Comparison of ENCODE assay signal across 24 mouse cellular contexts in the genomic region with DNA sequence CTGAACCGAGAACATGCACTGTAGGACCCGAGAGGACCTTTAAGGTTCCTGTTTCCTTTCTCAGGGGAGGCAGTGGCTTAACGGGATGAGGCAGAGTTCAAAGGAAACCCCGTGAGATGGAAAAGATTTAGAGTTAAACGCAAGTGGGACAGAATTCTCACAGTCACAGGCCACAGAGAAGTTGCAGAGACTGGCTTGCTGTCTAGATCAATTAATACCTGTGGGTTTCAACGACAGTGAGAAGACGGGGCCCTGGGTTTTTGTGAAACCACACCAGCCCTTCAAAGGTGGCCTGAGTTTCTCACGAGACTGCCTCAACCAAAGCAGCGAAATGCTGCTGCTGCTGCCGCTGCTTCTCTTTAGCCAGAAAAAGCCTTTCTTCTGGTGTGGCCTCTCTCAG. TPM values are rescaled to one million over a fixed set of nuclear protein-coding genes. Genes with fewer than 3 reads are reported as not detected.
DNase-seq lines count a peak whose midpoint lies in the region; ATAC-seq and TF ChIP-seq lines count a peak whose summit lies in the region.
"Had no signal": no experiment of that assay in that cellular context is flagged by ENCODE, and none has a peak within 500 bp of the region (broad histone marks: within the 10 kb centered on the region; RNA-seq: fewer than 3 reads in every experiment).

No protein-coding gene starts in this region.

- DNase-seq in heart, postnatal 25 days (ENCODE audit: low spot score), result no peak
- peak; percentile 80 for DNase-seq in CD4-positive helper T cell, adult 2 months (ENCODE audit: low read depth, low spot score)
- no peak for DNase-seq in adrenal gland, postnatal 10 days
- DNase-seq in right cerebral cortex, adult 2 months (ENCODE audit: low spot score in 2 of 2), result no peak
- DNase-seq in cerebellum, adult 9-10 months, result no peak
- DNase-seq: adrenal gland, postnatal 14 days; kidney, adult 8-10 months; lung, postnatal 4 days; midbrain, embryonic 14.5 days; spleen, adult 18-20 months had no signal

- no peak overlapping the region for H3K4me3 ChIP-seq in heart, embryonic 15.5 days
- no peak overlapping the region for H3K4me3 ChIP-seq in ES-Bruce4 (ENCODE audit: low read depth, low read length)
- no peak overlapping the region for H3K4me3 ChIP-seq in liver, embryonic 12.5 days
- H3K4me3 ChIP-seq: embryonic facial prominence, embryonic 13.5 days; forebrain, embryonic 13.5 days; hindbrain, embryonic 13.5 days had no signal

- peaks cover 20% of the 10 kb centered on the region for H3K4me1 ChIP-seq in heart, embryonic 15.5 days (replicated peaks)
- H3K4me1 ChIP-seq in ES-Bruce4 (ENCODE audit: control insufficient read depth, insufficient read depth, low read length), result peaks cover 4% of the 10 kb centered on the region
- peaks cover 94% of the 10 kb centered on the region for H3K4me1 ChIP-seq in liver, embryonic 12.5 days
- H3K4me1 ChIP-seq: forebrain, embryonic 13.5 days had no signal

- intact Hi-C loops in heart, postnatal 25 days (cut with DNase I), result no loop called here

- WGBS in heart, embryonic 15.5 days, result 56% methylated on average over 10 of the region's 10 CpGs
- 38% methylated on average over 10 of the region's 10 CpGs for WGBS in liver, embryonic 12.5 days (ENCODE audit: insufficient replicate concordance)

- no peaks in the 10 kb centered on the region for H3K27me3 ChIP-seq in heart, embryonic 15.5 days
- H3K27me3 ChIP-seq in ES-Bruce4 (ENCODE audit: control insufficient read depth, insufficient read depth, low read length, poor library complexity, severe bottlenecking), result no peaks in the 10 kb centered on the region
- H3K27me3 ChIP-seq in liver, embryonic 12.5 days (replicated peaks), result no peaks in the 10 kb centered on the region
- H3K27me3 ChIP-seq: embryonic facial prominence, embryonic 13.5 days; forebrain, embryonic 13.5 days; hindbrain, embryonic 13.5 days had no signal

- no peaks in the 10 kb centered on the region for H3K9me3 ChIP-seq in heart, embryonic 15.5 days (replicated peaks)
- H3K9me3 ChIP-seq in ES-Bruce4 (replicated peaks; ENCODE audit: control insufficient read depth, insufficient read depth, low read length, poor library complexity, severe bottlenecking), result no peaks in the 10 kb centered on the region
- H3K9me3 ChIP-seq in liver, embryonic 12.5 days (replicated peaks), result no peaks in the 10 kb centered on the region
- H3K9me3 ChIP-seq: embryonic facial prominence, embryonic 13.5 days; forebrain, embryonic 13.5 days; hindbrain, embryonic 13.5 days had no signal

- no peaks in the 10 kb centered on the region for H3K36me3 ChIP-seq in heart, embryonic 15.5 days
- H3K36me3 ChIP-seq in ES-Bruce4 (ENCODE audit: control insufficient read depth, insufficient read depth, low read length, poor library complexity, severe bottlenecking), result no peaks in the 10 kb centered on the region
- no peaks in the 10 kb centered on the region for H3K36me3 ChIP-seq in liver, embryonic 12.5 days
- H3K36me3 ChIP-seq: embryonic facial prominence, embryonic 13.5 days; hindbrain, embryonic 13.5 days had no signal

- no peak overlapping the region for H3K4me2 ChIP-seq in heart, embryonic 15.5 days
- peak overlapping the region; percentile 71 for H3K4me2 ChIP-seq in liver, embryonic 12.5 days
- H3K4me2 ChIP-seq: embryonic facial prominence, embryonic 13.5 days; forebrain, embryonic 13.5 days; hindbrain, embryonic 13.5 days had no signal

- no peak for TF ChIP-seq POLR2A in ES-Bruce4 (IDR thresholded peaks at IDR 0.05; ENCODE audit: insufficient read depth, low read length)

- no peak for ATAC-seq in heart, embryonic 15.5 days (replicated peaks; ENCODE audit: insufficient number of reproducible peaks, insufficient read depth, low FRiP score, low read depth)
- ATAC-seq in liver, embryonic 12.5 days, result no peak
- ATAC-seq: forebrain, embryonic 13.5 days had no signal

- TF ChIP-seq EP300 in ES-Bruce4 (IDR thresholded peaks at IDR 0.05; ENCODE audit: insufficient read depth, low read depth, low read length), result no peak

- H3K9ac ChIP-seq in heart, embryonic 15.5 days, result no peak overlapping the region
- peak overlapping the region; percentile 16; the same call in 1 of the 2 replicates for H3K9ac ChIP-seq in ES-Bruce4 (ENCODE audit: low read depth, poor library complexity, severe bottlenecking)
- peak overlapping the region; percentile 66 for H3K9ac ChIP-seq in liver, embryonic 12.5 days
- H3K9ac ChIP-seq: embryonic facial prominence, embryonic 13.5 days; forebrain, embryonic 13.5 days; hindbrain, embryonic 13.5 days had no signal

- H3K27ac ChIP-seq in heart, embryonic 15.5 days, result peak overlapping the region; percentile 61
- peak overlapping the region; percentile 97; the same call in 1 of the 2 replicates for H3K27ac ChIP-seq in ES-Bruce4 (ENCODE audit: insufficient read depth, low read length)
- peak overlapping the region; percentile 97 for H3K27ac ChIP-seq in liver, embryonic 12.5 days
- H3K27ac ChIP-seq: embryonic facial prominence, embryonic 13.5 days; forebrain, embryonic 13.5 days; hindbrain, embryonic 13.5 days; stomach, postnatal 0 days had no signal

- no peak for TF ChIP-seq CTCF in ES-Bruce4 (IDR thresholded peaks at IDR 0.05; ENCODE audit: low read depth, low read length)

RNA-seq across cellular contexts. Expression of gene Agfg1, which starts 19.9 kb away (rescaled TPM):
- polyA plus RNA-seq in heart, embryonic 15.5 days (2015; fragmentation: Nextera tagmentation; extraction: Ambion mirVana), result 25.4 and 30.8 TPM in 2 replicates
- 10 to 100 TPM; 30.7 to 32.2 TPM for total RNA-seq in heart, postnatal 25 days (2021)
- 124 and 133 TPM in 2 replicates for polyA plus RNA-seq in ES-Bruce4 (2011; ENCODE audit: insufficient read depth, insufficient read length, low read depth, missing spikeins)
- 76.7 and 78.3 TPM in 2 replicates for polyA plus RNA-seq in liver, embryonic 12.5 days (2016; fragmentation: Nextera tagmentation; extraction: Ambion mirVana)
- 10 to 100 TPM; 43.1 TPM for total RNA-seq in adrenal gland, postnatal 10 days (2021)

RNA-seq across cellular contexts. Expression of gene Gm47791, which starts 48.3 kb away (rescaled TPM):
- polyA plus RNA-seq in heart, embryonic 15.5 days (2015; fragmentation: Nextera tagmentation; extraction: Ambion mirVana), result not detected in 2 replicates
- total RNA-seq in heart, postnatal 25 days (2021), result not detected
- polyA plus RNA-seq in ES-Bruce4 (2011; ENCODE audit: insufficient read depth, insufficient read length, low read depth, missing spikeins), result not detected in 2 replicates
- not detected in 2 replicates for polyA plus RNA-seq in liver, embryonic 12.5 days (2016; fragmentation: Nextera tagmentation; extraction: Ambion mirVana)
- not detected for total RNA-seq in adrenal gland, postnatal 10 days (2021)
- total RNA-seq: adrenal gland, postnatal 14 days; common myeloid progenitor, adult 5-6 weeks; gastrocnemius, adult 18-20 months; layer of hippocampus, adult 18-20 months; left cerebral cortex, adult 8-10 months; liver, adult 2 months had no signal
- polyA plus RNA-seq: C2C12; embryonic facial prominence, embryonic 13.5 days; forebrain, embryonic 13.5 days; hindbrain, embryonic 13.5 days; liver, adult 2 months; midbrain, embryonic 14.5 days; neural tube, embryonic 11.5 days; stomach, postnatal 0 days had no signal

RNA-seq across cellular contexts. Expression of gene Tm4sf20, which starts 51.1 kb away (rescaled TPM):
- not detected in 2 replicates for polyA plus RNA-seq in heart, embryonic 15.5 days (2015; fragmentation: Nextera tagmentation; extraction: Ambion mirVana)
- not detected for total RNA-seq in heart, postnatal 25 days (2021)
- polyA plus RNA-seq in ES-Bruce4 (2011; ENCODE audit: insufficient read depth, insufficient read length, low read depth, missing spikeins), result not detected in 2 replicates
- polyA plus RNA-seq in liver, embryonic 12.5 days (2016; fragmentation: Nextera tagmentation; extraction: Ambion mirVana), result not detected in 2 replicates
- not detected for total RNA-seq in adrenal gland, postnatal 10 days (2021)
- total RNA-seq: adrenal gland, postnatal 14 days; common myeloid progenitor, adult 5-6 weeks; gastrocnemius, adult 18-20 months; layer of hippocampus, adult 18-20 months; left cerebral cortex, adult 8-10 months; liver, adult 2 months had no signal
- polyA plus RNA-seq: C2C12; hindbrain, embryonic 13.5 days; liver, adult 2 months had no signal
